Mouse (Mus musculus): ENCODE measurements around the gene Gfpt1.

- TF ChIP-seq FLI1 (IDR thresholded peaks at IDR 0.05; ENCODE audit: low read length) (no peak), GATA1 (IDR thresholded peaks at IDR 0.05; ENCODE audit: borderline replicate concordance, low read length) (no peak)
These were observed 25.6 kb downstream of the Gfpt1 start for GRCm38 (mm10) chr6:87068209-87068608.
